Mouse (Mus musculus) MEL (cell line): Measurements from ENCODE around the gene Pnmal1. TPM values are rescaled to one million over a fixed set of nuclear protein-coding genes. Genes with fewer than 3 reads are reported as not detected.

ENCODE experiments used
- DNase-seq: peaks from one replicate; pipeline ENCODE4 v3.0.0; 2011; ENCODE audit warnings: low read depth, low spot score
- H3K27ac ChIP-seq: 2 replicates; pipeline ENCODE4 v1.5.1; 2012; ENCODE audit warnings: low read depth, mild to moderate bottlenecking, control low read depth, low read length, moderate library complexity; ENCODE audit not compliant: control insufficient read depth
- H3K27me3 ChIP-seq, 2 experiments: fragments of 150-350 bp in 1 of 2; sonication (generic) in 1 of 2; 2 replicates each; pipeline ENCODE4 v1.6.1; 2012; ENCODE audit warnings: low read length in 2 of 2, mild to moderate bottlenecking in 2 of 2, improper control_type of control experiment in 1 of 2, moderate library complexity in 1 of 2; ENCODE audit not compliant: insufficient read depth in 2 of 2, control insufficient read depth in 1 of 2
- H3K36me3 ChIP-seq, 2 experiments: 2 replicates each; pipeline ENCODE4 v1.6.1; 2012 to 2014; ENCODE audit warnings: low read length in 2 of 2, improper control_type of control experiment in 1 of 2, inconsistent platforms in 1 of 2, mild to moderate bottlenecking in 1 of 2; ENCODE audit not compliant: insufficient read depth in 2 of 2, control insufficient read depth in 1 of 2
- H3K4me1 ChIP-seq, 2 experiments: fragments of 150-350 bp in 1 of 2; sonication (generic) in 1 of 2; 2 replicates each; pipeline ENCODE4 v1.6.1; 2012; ENCODE audit warnings: low read length in 2 of 2, improper control_type of control experiment in 1 of 2, mild to moderate bottlenecking in 1 of 2; ENCODE audit not compliant: insufficient read depth in 2 of 2, control insufficient read depth in 1 of 2
- H3K4me3 ChIP-seq, 2 experiments: fragments of 150-350 bp in 1 of 2; sonication (generic) in 1 of 2; 2 replicates each; pipeline ENCODE4 v1.5.1; 2012; ENCODE audit warnings: low read depth in 2 of 2, low read length in 2 of 2, mild to moderate bottlenecking in 2 of 2, moderate library complexity in 2 of 2, control low read depth in 1 of 2, improper control_type of control experiment in 1 of 2; ENCODE audit not compliant: control insufficient read depth in 1 of 2, insufficient read depth in 1 of 2
- H3K79me2 ChIP-seq: 2 replicates; pipeline ENCODE4 v1.6.1; 2012; ENCODE audit warnings: mild to moderate bottlenecking, low read length, moderate library complexity; ENCODE audit not compliant: control insufficient read depth, poor library complexity, insufficient read depth
- H3K9ac ChIP-seq: 2 replicates; pipeline ENCODE4 v1.6.1; 2012; ENCODE audit warnings: low read depth, mild to moderate bottlenecking, control low read depth, low read length, moderate library complexity; ENCODE audit not compliant: control insufficient read depth, poor library complexity, severe bottlenecking
- H3K9me3 ChIP-seq: fragments of 150-350 bp; sonication (generic); replicated peaks from 2 replicates; pipeline ENCODE4 v1.6.1; 2012; ENCODE audit warnings: mild to moderate bottlenecking, low read length, improper control_type of control experiment, moderate library complexity; ENCODE audit not compliant: insufficient read depth
- BHLHE40 ChIP-seq: IDR thresholded peaks from 2 replicates; pipeline ENCODE4 v1.6.1; 2012; ENCODE audit warnings: low read depth, mild to moderate bottlenecking, inconsistent platforms, low read length, improper control_type of control experiment, borderline replicate concordance
- E2F4 ChIP-seq: IDR thresholded peaks from 2 replicates; pipeline ENCODE4 v1.6.1; 2011; ENCODE audit warnings: low read depth, low read length, improper control_type of control experiment, borderline replicate concordance
- ELF1 ChIP-seq: IDR thresholded peaks from 2 replicates; pipeline ENCODE4 v1.6.1; 2014; ENCODE audit warnings: low read depth, mild to moderate bottlenecking, inconsistent platforms, low read length, improper control_type of control experiment, moderate library complexity
- EP300 ChIP-seq, 2 experiments: IDR thresholded peaks; 2 replicates each; pipeline ENCODE4 v1.6.1; 2011; ENCODE audit warnings: improper control_type of control experiment in 2 of 2, low read length in 2 of 2, low read depth in 1 of 2, mild to moderate bottlenecking in 1 of 2
- ETS1 ChIP-seq: IDR thresholded peaks from 2 replicates; pipeline ENCODE4 v1.6.1; 2012; ENCODE audit warnings: low read depth, mild to moderate bottlenecking, inconsistent platforms, low read length, improper control_type of control experiment, moderate library complexity
- GATA1 ChIP-seq: IDR thresholded peaks from 2 replicates; pipeline ENCODE4 v1.6.1; 2011; ENCODE audit warnings: low read depth, low read length, improper control_type of control experiment
- JUND ChIP-seq: IDR thresholded peaks from 2 replicates; pipeline ENCODE4 v1.6.1; 2011; ENCODE audit warnings: low read depth, mild to moderate bottlenecking, improper control_type of control experiment, low read length
- MAX ChIP-seq: IDR thresholded peaks from 2 replicates; pipeline ENCODE4 v1.6.1; 2011; ENCODE audit warnings: low read length, improper control_type of control experiment
- MYB ChIP-seq: IDR thresholded peaks from 2 replicates; pipeline ENCODE4 v1.6.1; 2011; ENCODE audit warnings: mild to moderate bottlenecking, low read depth, low read length, improper control_type of control experiment
- NELFE ChIP-seq: IDR thresholded peaks from 2 replicates; pipeline ENCODE4 v1.6.1; 2011; ENCODE audit warnings: low read depth, low read length, improper control_type of control experiment
- NRF1 ChIP-seq: IDR thresholded peaks from 2 replicates; pipeline ENCODE4 v1.6.1; 2014; ENCODE audit warnings: low read depth, mild to moderate bottlenecking, inconsistent platforms, low read length, improper control_type of control experiment, moderate library complexity; ENCODE audit not compliant: poor library complexity, insufficient read depth, severe bottlenecking
- POLR2AphosphoS2 ChIP-seq: IDR thresholded peaks from 2 replicates; pipeline ENCODE4 v1.6.1; 2011; ENCODE audit warnings: low read length, improper control_type of control experiment
- SIN3A ChIP-seq: IDR thresholded peaks from 2 replicates; pipeline ENCODE4 v1.6.1; 2012; ENCODE audit warnings: low read length, improper control_type of control experiment, inconsistent platforms
- SMC3 ChIP-seq: IDR thresholded peaks from 2 replicates; pipeline ENCODE4 v1.6.1; 2011; ENCODE audit warnings: low read depth, low read length, improper control_type of control experiment
- TAL1 ChIP-seq: IDR thresholded peaks from 2 replicates; pipeline ENCODE4 v1.6.1; 2012; ENCODE audit warnings: mild to moderate bottlenecking, inconsistent platforms, low read length, moderate library complexity, mixed read lengths
- TBP ChIP-seq: IDR thresholded peaks from 2 replicates; pipeline ENCODE4 v1.8.0; 2011; ENCODE audit warnings: low read depth, low read length, improper control_type of control experiment
- TCF12 ChIP-seq: IDR thresholded peaks from 2 replicates; pipeline ENCODE4 v1.6.1; 2014; ENCODE audit warnings: low read depth, mild to moderate bottlenecking, inconsistent platforms, low read length, improper control_type of control experiment, moderate library complexity
- USF1 ChIP-seq: IDR thresholded peaks from 2 replicates; pipeline ENCODE4 v1.6.1; 2014; ENCODE audit warnings: low read depth, mild to moderate bottlenecking, inconsistent platforms, low read length, improper control_type of control experiment, moderate library complexity
- ZC3H11A ChIP-seq: IDR thresholded peaks from 2 replicates; pipeline ENCODE4 v1.6.1; 2012; ENCODE audit warnings: low read depth, mild to moderate bottlenecking, inconsistent platforms, low read length, improper control_type of control experiment
- ZMIZ1 ChIP-seq: IDR thresholded peaks from 2 replicates; pipeline ENCODE4 v1.6.1; 2012; ENCODE audit warnings: low read depth, mild to moderate bottlenecking, inconsistent platforms, low read length, improper control_type of control experiment, moderate library complexity
- polyA plus RNA-seq, 2 experiments: library from polyadenylated mRNA; stranded (reverse) in 1 of 2; unstranded in 1 of 2; fragments of >175 nt in 1 of 2; fragments of >200 nt in 1 of 2; gene quantifications; 2 replicates each; pipeline versions ENCODE4 v1.2.1 to v1.2.4; 2012; ENCODE audit warnings: low replicate concordance in 2 of 2, low read depth in 1 of 2; ENCODE audit not compliant: insufficient read length in 2 of 2, insufficient read depth in 1 of 2, missing spikeins in 1 of 2
- total RNA-seq: library from RNA; depleted of rRNA; stranded (reverse); fragments of 300-350 nt; gene quantifications from 2 replicates; pipeline ENCODE4 v1.2.3, GENCODE M21; 2012

Pnmal1 gene
- total and polyA plus RNA-seq, 3 experiments, result 0.19 to 0.53 TPM; not detected in 1

DNA sequence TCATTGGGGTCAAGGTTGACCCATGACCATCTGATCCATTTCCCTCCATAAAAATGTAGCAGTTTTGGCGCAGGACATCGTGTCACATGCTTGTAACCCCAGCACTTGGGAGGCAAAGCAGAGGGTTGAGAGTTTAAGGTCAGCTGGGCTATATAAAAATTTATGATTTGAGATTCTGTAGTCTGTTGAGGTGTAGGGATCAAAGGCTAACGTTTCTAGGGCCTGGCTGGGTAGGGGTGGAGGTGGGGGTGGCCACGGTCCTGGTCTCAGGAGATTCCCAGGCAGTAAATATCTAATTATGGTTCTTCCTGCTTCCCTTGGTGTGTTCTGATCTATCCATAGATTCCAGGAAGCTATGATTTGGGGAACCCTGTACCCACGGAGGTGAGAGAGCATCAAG, 2.2 kb downstream of the Pnmal1 start:
- no peaks in the 10 kb centered on the region for H3K36me3 ChIP-seq
- H3K27me3 ChIP-seq, result peaks cover 0 to 2% of the 10 kb centered on the region in 2 experiments; a peak in 3 of 4 replicates
- TF ChIP-seq BHLHE40, result no peak
- no peak for TF ChIP-seq JUND
- TF ChIP-seq GATA1, result no peak
- TF ChIP-seq NELFE, result no peak
- no peak for TF ChIP-seq MAX
- no peak for TF ChIP-seq ZMIZ1
- no peak for TF ChIP-seq TCF12
- TF ChIP-seq USF1, result no peak
- TF ChIP-seq EP300 (IDR thresholded peaks at IDR 0.05; ENCODE audit: low read depth in 1 of 2, low read length in 2 of 2), result no peak
- TF ChIP-seq ZC3H11A, result no peak
- TF ChIP-seq POLR2AphosphoS2, result no peak
- TF ChIP-seq ELF1, result no peak
- DNase-seq, result no peak
- no peaks in the 10 kb centered on the region for H3K79me2 ChIP-seq
- peaks cover 0 to under 1% of the 10 kb centered on the region in 2 experiments; a peak in 1 of 4 replicates for H3K4me1 ChIP-seq
- no peak overlapping the region for H3K4me3 ChIP-seq
- no peaks in the 10 kb centered on the region for H3K9me3 ChIP-seq
- H3K9ac ChIP-seq, result no peak overlapping the region
- H3K27ac ChIP-seq, result no peak overlapping the region

DNA sequence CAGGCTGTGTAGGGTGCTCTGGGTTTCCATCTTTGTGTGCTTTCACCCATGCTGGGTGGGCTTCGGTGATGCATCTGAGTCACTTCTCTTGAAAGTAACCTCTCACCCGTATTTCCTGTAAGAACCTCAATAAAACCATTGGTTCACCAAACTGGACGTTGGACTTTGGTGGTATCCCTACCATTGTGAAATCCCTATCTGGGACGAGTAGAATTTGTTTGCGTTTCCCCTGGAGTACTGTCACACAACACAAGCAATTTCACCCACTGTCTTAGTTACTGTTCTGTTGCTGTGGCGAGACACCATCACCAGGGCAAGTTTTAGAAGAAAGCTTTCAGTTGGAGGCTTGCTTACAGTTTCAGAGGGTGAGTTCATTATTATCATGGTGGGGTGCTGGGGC, 8.9 kb downstream of the Pnmal1 start:
- Histone ChIP-seq H3K27ac (no peak overlapping the region), H3K27me3 (no peaks in the 10 kb centered on the region; a peak in 2 of 4 replicates)

More for the DNA sequence above, 8.9 kb downstream of the Pnmal1 start:
- TF ChIP-seq TCF12 (no peak), POLR2AphosphoS2 (no peak), ELF1 (no peak), NRF1 (no peak), ETS1 (no peak), SMC3 (no peak), E2F4 (no peak), EP300 (IDR thresholded peaks at IDR 0.05; ENCODE audit: low read depth in 1 of 2, low read length in 2 of 2) (no peak), JUND (no peak), MYB (no peak), SIN3A (no peak), TAL1 (no peak), BHLHE40 (no peak), NELFE (no peak), TBP (no peak)
- no peaks in the 10 kb centered on the region for H3K79me2 ChIP-seq
- H3K36me3 ChIP-seq, result no peaks in the 10 kb centered on the region
- no peaks in the 10 kb centered on the region for H3K9me3 ChIP-seq
- no peak overlapping the region for H3K9ac ChIP-seq
- H3K4me1 ChIP-seq, result no peaks in the 10 kb centered on the region
- no peak overlapping the region for H3K4me3 ChIP-seq
- DNase-seq, result no peak
